Mouse (Mus musculus): Measurements from ENCODE around the gene Tgfb3. TPM values are rescaled to one million over a fixed set of nuclear protein-coding genes. Genes with fewer than 3 reads are reported as not detected.

Tgfb3 gene
- 19.9 and 24.6 TPM in 2 replicates for polyA plus RNA-seq (2016; fragmentation: Nextera tagmentation; extraction: Ambion mirVana)

- peak within 1 kb of the TSS; percentile 79 for H3K27ac ChIP-seq
- H3K36me3 ChIP-seq = no peaks in the 10 kb centered on the region
- ATAC-seq (ENCODE audit: low FRiP score) = peak; percentile 55
- peak within 1 kb of the TSS; percentile 66 for H3K9ac ChIP-seq
- peaks cover 36% of the 10 kb centered on the region for H3K4me1 ChIP-seq
- peaks cover 26% of the 10 kb centered on the region; the same call in 1 of the 2 replicates for H3K27me3 ChIP-seq
- H3K4me2 ChIP-seq (replicated peaks) = peak within 1 kb of the TSS; percentile 71
- under 1% methylated on average over 25 of the region's 25 CpGs for WGBS
- no peaks in the 10 kb centered on the region for H3K9me3 ChIP-seq (replicated peaks)
- H3K4me3 ChIP-seq = peak within 1 kb of the TSS; percentile 47
Measured at GRCm38 (mm10) chr12:86078553-86079201, at the start of gene Tgfb3. Gene Tgfb3, minus strand, starts transcription at chr12:86079041.

GRCm38 (mm10) chr12:86128122-86128521, 49.3 kb upstream of the Tgfb3 start:
- Histone ChIP-seq H3K27me3 (no peaks in the 10 kb centered on the region), H3K4me2 (replicated peaks) (no peak overlapping the region), H3K36me3 (no peaks in the 10 kb centered on the region), H3K4me1 (0 out of 2 replicates have a peak, but pooled peaks cover 4% of the 10 kb centered on the region), H3K27ac (no peak overlapping the region), H3K9ac (no peak overlapping the region), H3K4me3 (no peak overlapping the region), H3K9me3 (replicated peaks) (no peaks in the 10 kb centered on the region)
- no peak for ATAC-seq (ENCODE audit: low FRiP score)
- WGBS = 76% methylated on average over 6 of the region's 6 CpGs

- Histone ChIP-seq H3K4me3 (no peak overlapping the region), H3K4me2 (replicated peaks) (no peak overlapping the region), H3K4me1 (no peaks in the 10 kb centered on the region), H3K27ac (no peak overlapping the region), H3K27me3 (no peaks in the 10 kb centered on the region), H3K9me3 (replicated peaks) (no peaks in the 10 kb centered on the region), H3K9ac (no peak overlapping the region), H3K36me3 (no peaks in the 10 kb centered on the region)
- ATAC-seq (ENCODE audit: low FRiP score) = no peak
- 88% methylated on average over 6 of the region's 6 CpGs for WGBS
Measured at GRCm38 (mm10) chr12:86124016-86124415, 45.2 kb upstream of the Tgfb3 start.

GRCm38 (mm10) chr12:86116295-86116835, 37.5 kb upstream of the Tgfb3 start:
- H3K4me3 ChIP-seq = no peak overlapping the region
- H3K36me3 ChIP-seq = peaks cover 3% of the 10 kb centered on the region
- no peak overlapping the region for H3K9ac ChIP-seq
- H3K27ac ChIP-seq = no peak overlapping the region; the same call in 1 of the 2 replicates
- no peak for ATAC-seq (ENCODE audit: low FRiP score)
- 90% methylated on average over 15 of the region's 15 CpGs for WGBS
- H3K27me3 ChIP-seq = no peaks in the 10 kb centered on the region
- H3K4me1 ChIP-seq = peaks cover 7% of the 10 kb centered on the region
- no peak overlapping the region for H3K4me2 ChIP-seq (replicated peaks)
- H3K9me3 ChIP-seq (replicated peaks) = no peaks in the 10 kb centered on the region

- Histone ChIP-seq H3K4me1 (peaks cover 4% of the 10 kb centered on the region; the same call in 1 of the 2 replicates), H3K4me3 (no peak overlapping the region), H3K9me3 (replicated peaks) (no peaks in the 10 kb centered on the region), H3K36me3 (peaks cover 7% of the 10 kb centered on the region; the same call in 1 of the 2 replicates), H3K9ac (no peak overlapping the region), H3K27ac (no peak overlapping the region), H3K4me2 (replicated peaks) (no peak overlapping the region), H3K27me3 (no peaks in the 10 kb centered on the region)
- WGBS = 92% methylated on average over 2 of the region's 2 CpGs
- no peak for ATAC-seq (ENCODE audit: low FRiP score)
Measured at GRCm38 (mm10) chr12:86110637-86111036, 31.8 kb upstream of the Tgfb3 start.

GRCm38 (mm10) chr12:86109531-86109930, 30.7 kb upstream of the Tgfb3 start:
- 83% methylated on average over 4 of the region's 4 CpGs for WGBS
- Histone ChIP-seq H3K4me2 (replicated peaks) (no peak overlapping the region), H3K36me3 (peaks cover 10% of the 10 kb centered on the region; the same call in 1 of the 2 replicates), H3K9ac (no peak overlapping the region), H3K4me3 (no peak overlapping the region), H3K27me3 (0 out of 2 replicates have a peak, but pooled peaks cover 1% of the 10 kb centered on the region), H3K9me3 (replicated peaks) (no peaks in the 10 kb centered on the region), H3K27ac (no peak overlapping the region), H3K4me1 (peaks cover 2% of the 10 kb centered on the region; the same call in 1 of the 2 replicates)
- ATAC-seq (ENCODE audit: low FRiP score) = no peak

- Histone ChIP-seq H3K9ac (no peak overlapping the region), H3K36me3 (peaks cover 7% of the 10 kb centered on the region; the same call in 1 of the 2 replicates), H3K4me3 (no peak overlapping the region), H3K4me2 (replicated peaks) (no peak overlapping the region), H3K27me3 (0 out of 2 replicates have a peak, but pooled peaks cover 2% of the 10 kb centered on the region), H3K9me3 (replicated peaks) (no peaks in the 10 kb centered on the region), H3K27ac (no peak overlapping the region), H3K4me1 (peaks cover 18% of the 10 kb centered on the region)
- 80% methylated on average over 7 of the region's 7 CpGs for WGBS
- no peak for ATAC-seq (ENCODE audit: low FRiP score)
Measured at GRCm38 (mm10) chr12:86107645-86108044, 28.8 kb upstream of the Tgfb3 start.

GRCm38 (mm10) chr12:86106086-86106485, 27.2 kb upstream of the Tgfb3 start:
- Histone ChIP-seq H3K4me2 (replicated peaks) (no peak overlapping the region), H3K4me3 (no peak overlapping the region), H3K9ac (no peak overlapping the region), H3K9me3 (replicated peaks) (no peaks in the 10 kb centered on the region), H3K27me3 (0 out of 2 replicates have a peak, but pooled peaks cover 2% of the 10 kb centered on the region), H3K36me3 (peaks cover 7% of the 10 kb centered on the region; the same call in 1 of the 2 replicates), H3K4me1 (peaks cover 22% of the 10 kb centered on the region), H3K27ac (no peak overlapping the region)
- no peak for ATAC-seq (ENCODE audit: low FRiP score)
- 91% methylated on average over 9 of the region's 9 CpGs for WGBS

- 75% methylated on average over 7 of the region's 10 CpGs for WGBS
- H3K4me2 ChIP-seq (replicated peaks) = no peak overlapping the region
- H3K36me3 ChIP-seq = peaks cover 7% of the 10 kb centered on the region; the same call in 1 of the 2 replicates
- no peak overlapping the region for H3K27ac ChIP-seq
- H3K4me3 ChIP-seq = no peak overlapping the region
- ATAC-seq (ENCODE audit: low FRiP score) = no peak
- 0 out of 2 replicates have a peak, but pooled peaks cover 2% of the 10 kb centered on the region for H3K27me3 ChIP-seq
- H3K9ac ChIP-seq = no peak overlapping the region
- H3K9me3 ChIP-seq (replicated peaks) = no peaks in the 10 kb centered on the region
- H3K4me1 ChIP-seq = peaks cover 22% of the 10 kb centered on the region
Measured at GRCm38 (mm10) chr12:86105546-86105945, 26.7 kb upstream of the Tgfb3 start.

GRCm38 (mm10) chr12:86104297-86104696, 25.5 kb upstream of the Tgfb3 start:
- Histone ChIP-seq H3K4me1 (peaks cover 22% of the 10 kb centered on the region), H3K27ac (no peak overlapping the region), H3K4me3 (no peak overlapping the region), H3K4me2 (replicated peaks) (no peak overlapping the region), H3K27me3 (0 out of 2 replicates have a peak, but pooled peaks cover 2% of the 10 kb centered on the region), H3K36me3 (peaks cover 7% of the 10 kb centered on the region), H3K9me3 (replicated peaks) (no peaks in the 10 kb centered on the region), H3K9ac (no peak overlapping the region)
- 80% methylated on average over 11 of the region's 11 CpGs for WGBS
- ATAC-seq (ENCODE audit: low FRiP score) = no peak

GRCm38 (mm10) chr12:86103852-86104251, 25.0 kb upstream of the Tgfb3 start:
- Histone ChIP-seq H3K36me3 (peaks cover 7% of the 10 kb centered on the region), H3K27ac (no peak overlapping the region), H3K4me2 (replicated peaks) (no peak overlapping the region), H3K4me3 (no peak overlapping the region), H3K9ac (no peak overlapping the region), H3K27me3 (0 out of 2 replicates have a peak, but pooled peaks cover 2% of the 10 kb centered on the region), H3K4me1 (peaks cover 22% of the 10 kb centered on the region), H3K9me3 (replicated peaks) (no peaks in the 10 kb centered on the region)
- WGBS = 44% methylated on average over 8 of the region's 8 CpGs
- ATAC-seq (ENCODE audit: low FRiP score) = no peak; the same call in 1 of the 2 replicates

GRCm38 (mm10) chr12:86103391-86103790, 24.6 kb upstream of the Tgfb3 start:
- Histone ChIP-seq H3K9ac (no peak overlapping the region), H3K9me3 (replicated peaks) (no peaks in the 10 kb centered on the region), H3K27me3 (0 out of 2 replicates have a peak, but pooled peaks cover 2% of the 10 kb centered on the region), H3K4me2 (replicated peaks) (no peak overlapping the region), H3K4me3 (no peak overlapping the region), H3K4me1 (peaks cover 22% of the 10 kb centered on the region), H3K27ac (peak overlapping the region; percentile 45; the same call in 1 of the 2 replicates), H3K36me3 (peaks cover 5% of the 10 kb centered on the region)
- 42% methylated on average over 11 of the region's 11 CpGs for WGBS
- ATAC-seq (ENCODE audit: low FRiP score) = no peak
